Mouse (Mus musculus) cortical plate, adult 2 months (tissue): ENCODE measurements around the gene Elp4. TPM values are rescaled to one million over a fixed set of nuclear protein-coding genes. Genes with fewer than 3 reads are reported as not detected.

ENCODE experiments used
- H3K27ac ChIP-seq: fragments of 200-500 bp; 2 replicates; pipeline ENCODE4 v1.5.1; 2012; ENCODE audit warnings: low read length, control low read depth, inconsistent platforms; ENCODE audit not compliant: insufficient read depth
- H3K4me1 ChIP-seq: fragments of 200-500 bp; 2 replicates; pipeline ENCODE4 v1.6.1; 2011; ENCODE audit warnings: low read length; ENCODE audit not compliant: control insufficient read depth, insufficient read depth
- H3K4me3 ChIP-seq: fragments of 200-500 bp; 2 replicates; pipeline ENCODE4 v1.5.1; 2011; ENCODE audit warnings: mild to moderate bottlenecking, low read length, control low read depth; ENCODE audit not compliant: insufficient read depth
- CTCF ChIP-seq: fragments of 200-500 bp; IDR thresholded peaks from 2 replicates; pipeline ENCODE4 v1.5.1; 2011; ENCODE audit warnings: mild to moderate bottlenecking, control low read depth, low read length; ENCODE audit not compliant: insufficient read depth; ENCODE audit errors: extremely low read depth
- POLR2A ChIP-seq: fragments of 200-500 bp; IDR thresholded peaks from 2 replicates; pipeline ENCODE4 v1.6.1; 2011; ENCODE audit warnings: mild to moderate bottlenecking, low read length, control low read depth; ENCODE audit not compliant: insufficient read depth; ENCODE audit errors: extremely low read depth
- polyA plus RNA-seq: library from polyadenylated mRNA; depleted of rRNA; stranded (reverse); fragments of >200 nt; gene quantifications from 2 replicates; pipeline ENCODE4 v1.2.3, GENCODE M21; 2012; rRNA removed

Gene Elp4
- polyA plus RNA-seq, 1 experiment = 9.0 TPM

GRCm38 (mm10) chr2:105659926-105660873 lies 244.2 kb downstream of the Elp4 start:
- Histone ChIP-seq H3K4me3 (no peak overlapping the region), H3K27ac (no peak overlapping the region)
- TF ChIP-seq CTCF = no peak
- no peak for TF ChIP-seq POLR2A

GRCm38 (mm10) chr2:105659350-105659749 lies 245.0 kb downstream of the Elp4 start:
- H3K4me3 ChIP-seq = no peak overlapping the region

More at GRCm38 (mm10) chr2:105659926-105660873, 244.2 kb downstream of the Elp4 start:
- H3K4me1 ChIP-seq = no peaks in the 10 kb centered on the region

GRCm38 (mm10) chr2:105656456-105656855 lies 247.9 kb downstream of the Elp4 start:
- Histone ChIP-seq H3K4me3 (no peak overlapping the region), H3K4me1 (no peaks in the 10 kb centered on the region)
- no peak for TF ChIP-seq CTCF
- TF ChIP-seq POLR2A = no peak

More at GRCm38 (mm10) chr2:105659350-105659749, 245.0 kb downstream of the Elp4 start:
- Histone ChIP-seq H3K4me1 (no peaks in the 10 kb centered on the region), H3K27ac (no peak overlapping the region)
- TF ChIP-seq CTCF (no peak), POLR2A (no peak)

More at GRCm38 (mm10) chr2:105656456-105656855, 247.9 kb downstream of the Elp4 start:
- no peak overlapping the region for H3K27ac ChIP-seq

Other genes starting within 250 kb of the Elp4 start
- gene Pax6, start 235.7 kb downstream of the Elp4 start, polyA plus RNA-seq = 9.2 and 11.7 TPM in 2 replicates
- 33.8 and 40.0 TPM in 2 replicates for gene Immp1l, start 74 bp upstream of the Elp4 start, polyA plus RNA-seq
- gene Dnajc24, start 99.0 kb upstream of the Elp4 start, polyA plus RNA-seq = 19.7 and 20.9 TPM in 2 replicates